ENCODE assay signal across 8 mouse cellular contexts in the genomic region with DNA sequence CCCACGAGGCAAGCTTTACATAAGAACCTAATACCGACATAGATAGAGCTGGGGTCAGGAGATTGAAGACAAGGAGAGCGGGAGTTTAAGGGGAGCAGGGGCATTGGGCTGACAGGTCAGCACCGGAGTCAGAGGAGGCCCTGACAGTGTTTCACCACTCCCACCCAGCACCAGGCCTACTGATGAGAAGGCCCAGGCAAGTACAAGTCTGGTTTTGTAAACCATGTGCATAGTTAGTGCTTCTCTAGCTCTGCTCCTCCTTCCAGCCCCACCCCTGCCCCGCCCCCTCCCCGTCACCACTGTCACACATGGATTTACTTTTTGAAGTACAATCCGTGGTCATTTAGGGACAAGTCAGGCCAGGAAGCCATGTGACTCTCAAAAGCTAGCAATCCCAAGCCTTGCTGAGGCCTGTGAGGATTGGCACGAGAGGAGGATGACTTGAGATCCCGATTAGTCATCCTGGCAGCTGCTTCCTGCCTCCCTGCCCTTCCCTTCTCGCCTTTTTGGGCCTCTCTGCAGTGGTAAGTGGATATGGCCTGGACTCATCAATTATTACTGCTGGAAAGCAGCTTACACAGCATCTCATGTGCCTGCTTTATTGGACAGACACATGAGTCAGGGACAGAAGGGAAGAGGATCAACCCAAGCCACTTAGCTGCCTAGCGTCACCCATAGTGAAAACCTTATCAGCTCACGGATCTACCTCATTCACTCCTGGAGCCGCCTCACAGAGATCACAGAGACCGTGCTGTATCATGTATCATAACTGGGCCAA. TPM values are rescaled to one million over a fixed set of nuclear protein-coding genes. Genes with fewer than 3 reads are reported as not detected.
DNase-seq lines count a peak whose midpoint lies in the region; ATAC-seq and TF ChIP-seq lines count a peak whose summit lies in the region.

No protein-coding gene starts in this region.

- H3K9ac ChIP-seq in liver, adult 2 months (ENCODE audit: low read depth, low read length): no peak overlapping the region
- no peak overlapping the region; the same call in 1 of the 2 replicates for H3K9ac ChIP-seq in embryonic facial prominence, embryonic 14.5 days (ENCODE audit: low read depth, low read length)
- no peak overlapping the region for H3K9ac ChIP-seq in forebrain, postnatal 0 days

- H3K79me2 ChIP-seq in liver, adult 2 months (ENCODE audit: control insufficient read depth, insufficient read depth, low read length): no peaks in the 10 kb centered on the region
- no peaks in the 10 kb centered on the region for H3K79me2 ChIP-seq in myocyte (ENCODE audit: control insufficient read depth, insufficient read depth)

- no peak overlapping the region for H3K27ac ChIP-seq in liver, adult 2 months (replicated peaks; ENCODE audit: insufficient read depth, low read depth, low read length)
- H3K27ac ChIP-seq in embryonic facial prominence, embryonic 14.5 days (replicated peaks; ENCODE audit: low read depth, low read length): peak overlapping the region; percentile 24; the same call in 1 of the 2 replicates
- no peak overlapping the region for H3K27ac ChIP-seq in forebrain, postnatal 0 days (ENCODE audit: low read depth, low read length)

- H3K4me3 ChIP-seq in liver, adult 2 months (ENCODE audit: insufficient read depth, low read depth, low read length): no peak overlapping the region
- no peak overlapping the region for H3K4me3 ChIP-seq in embryonic facial prominence, embryonic 14.5 days (ENCODE audit: low read depth, low read length)
- H3K4me3 ChIP-seq in myocyte: no peak overlapping the region
- no peak overlapping the region for H3K4me3 ChIP-seq in forebrain, postnatal 0 days (ENCODE audit: low read depth, low read length)

- peak; percentile 86 for ATAC-seq in embryonic facial prominence, embryonic 14.5 days (ENCODE audit: low read depth)
- ATAC-seq in forebrain, postnatal 0 days: no peak

- no peak for TF ChIP-seq CTCF in liver, adult 2 months (IDR thresholded peaks at IDR 0.05; ENCODE audit: low read depth, low read length)
- no peak for TF ChIP-seq CTCF in forebrain, postnatal 0 days (IDR thresholded peaks at IDR 0.05; ENCODE audit: low read depth)

- no peak overlapping the region for H3K4me2 ChIP-seq in embryonic facial prominence, embryonic 14.5 days (ENCODE audit: low read depth, low read length)
- H3K4me2 ChIP-seq in myocyte (ENCODE audit: low read depth): peak overlapping the region; percentile 49
- H3K4me2 ChIP-seq in forebrain, postnatal 0 days (ENCODE audit: low read depth): no peak overlapping the region

- H3K4me1 ChIP-seq in liver, adult 2 months (ENCODE audit: control insufficient read depth, insufficient read depth, low read length): no peaks in the 10 kb centered on the region
- H3K4me1 ChIP-seq in embryonic facial prominence, embryonic 14.5 days (ENCODE audit: control insufficient read depth, insufficient read depth, low read length): peaks cover 4% of the 10 kb centered on the region
- H3K4me1 ChIP-seq in forebrain, postnatal 0 days (ENCODE audit: insufficient read depth): no peaks in the 10 kb centered on the region

- peak; percentile 47 for DNase-seq in liver, adult 2 months (ENCODE audit: extremely low read depth, low read depth, low spot score)
- no peak for DNase-seq in liver
- DNase-seq in embryonic facial prominence, embryonic 14.5 days (ENCODE audit: low spot score): peak; percentile 87
- DNase-seq in kidney, adult 11 months: peak; percentile 80
- DNase-seq in forebrain, postnatal 0 days: no peak
- no peak for DNase-seq in frontal cortex, postnatal 25 days (ENCODE audit: low spot score in 2 of 2)
- DNase-seq in testis, postnatal 14 days (ENCODE audit: low spot score): no peak

- no peaks in the 10 kb centered on the region for H3K9me3 ChIP-seq in embryonic facial prominence, embryonic 14.5 days (ENCODE audit: control insufficient read depth, low read length)
- H3K9me3 ChIP-seq in forebrain, postnatal 0 days (ENCODE audit: low read length): no peaks in the 10 kb centered on the region

- WGBS in liver, adult 2 months: 70% methylated on average over 14 of the region's 14 CpGs
- WGBS in embryonic facial prominence, embryonic 14.5 days: 52% methylated on average over 14 of the region's 14 CpGs
- 73% methylated on average over 14 of the region's 14 CpGs for WGBS in forebrain, postnatal 0 days

- H3K27me3 ChIP-seq in liver, adult 2 months (ENCODE audit: control insufficient read depth, insufficient read depth, low read length): no peaks in the 10 kb centered on the region
- no peaks in the 10 kb centered on the region for H3K27me3 ChIP-seq in embryonic facial prominence, embryonic 14.5 days (replicated peaks; ENCODE audit: control insufficient read depth, insufficient read depth, low read length)
- no peaks in the 10 kb centered on the region for H3K27me3 ChIP-seq in myocyte (ENCODE audit: control insufficient read depth, insufficient read depth, insufficient read length)
- H3K27me3 ChIP-seq in forebrain, postnatal 0 days (ENCODE audit: insufficient read depth, low read length): no peaks in the 10 kb centered on the region

- H3ac ChIP-seq in myocyte (ENCODE audit: control insufficient read depth, insufficient read length): no peak overlapping the region

- TF ChIP-seq POLR2A in liver, adult 2 months (IDR thresholded peaks at IDR 0.05; ENCODE audit: extremely low read depth, insufficient read depth, low read length): no peak
- peak; percentile 45 for TF ChIP-seq POLR2A in myocyte (IDR thresholded peaks at IDR 0.05; ENCODE audit: insufficient read length, low read depth)

- H3K36me3 ChIP-seq in liver, adult 2 months (ENCODE audit: control insufficient read depth, insufficient read depth, low read length): no peaks in the 10 kb centered on the region
- no peaks in the 10 kb centered on the region for H3K36me3 ChIP-seq in embryonic facial prominence, embryonic 14.5 days (ENCODE audit: control insufficient read depth, insufficient read depth, low read length)
- no peaks in the 10 kb centered on the region for H3K36me3 ChIP-seq in myocyte (ENCODE audit: control insufficient read depth, insufficient read depth)
- no peaks in the 10 kb centered on the region for H3K36me3 ChIP-seq in forebrain, postnatal 0 days (ENCODE audit: insufficient read depth)

TF ChIP-seq in myocyte, 11 proteins besides CTCF, POLR2A, EP300 and RAD21:
- TF ChIP-seq POLR2AphosphoS2 (IDR thresholded peaks at IDR 0.05; ENCODE audit: insufficient read length, low read depth) (peak; percentile 15), REST (IDR thresholded peaks at IDR 0.05; ENCODE audit: insufficient read depth, insufficient read length) (no peak), TCF12 (IDR thresholded peaks at IDR 0.05; ENCODE audit: insufficient read depth, poor library complexity, severe bottlenecking) (peak; percentile 66), MYOG (IDR thresholded peaks at IDR 0.05; ENCODE audit: control insufficient read depth in 1 of 3, insufficient read depth in 1 of 3, insufficient read length in 2 of 3, low read depth in 2 of 3) (peak; percentile 69 to 95 (median 71)), MAX (IDR thresholded peaks at IDR 0.05; ENCODE audit: low read depth) (peak; percentile 30), MYOD1 (IDR thresholded peaks at IDR 0.05; ENCODE audit: control insufficient read depth in 1 of 3, insufficient read length in 2 of 3, low read depth in 2 of 3) (peak; percentile 49 to 97 (median 96)), USF1 (IDR thresholded peaks at IDR 0.05; ENCODE audit: low read depth) (peak; percentile 86), CEBPB (IDR thresholded peaks at IDR 0.05; ENCODE audit: insufficient read depth, poor library complexity, severe bottlenecking) (no peak), TCF3 (IDR thresholded peaks at IDR 0.05; ENCODE audit: insufficient read length, low read depth) (peak; percentile 39), SRF (IDR thresholded peaks at IDR 0.05; ENCODE audit: control insufficient read depth, insufficient read length, low read depth) (peak; percentile 86), E2F4 (IDR thresholded peaks at IDR 0.05; ENCODE audit: insufficient read depth) (no peak)

RNA-seq across cellular contexts. Expression of gene Mat2a, which starts 34.1 kb away (rescaled TPM):
- 54.0 and 59.7 TPM in 2 replicates for total RNA-seq in liver, adult 2 months (2014; rRNA removed)
- polyA plus RNA-seq in liver, adult 2 months (2012; rRNA removed): 19.8 and 31.1 TPM in 2 replicates
- polyA plus RNA-seq in embryonic facial prominence, embryonic 14.5 days (2014; fragmentation: Nextera tagmentation; extraction: Ambion mirVana): 292 and 321 TPM in 2 replicates
- 142 TPM for polyA plus RNA-seq in myocyte (2012; fragmentation: generic; extraction: Trizol)
- 125 and 145 TPM in 2 replicates for total RNA-seq in forebrain, postnatal 0 days (2014; rRNA removed)
- polyA plus RNA-seq in forebrain, postnatal 0 days (2015; fragmentation: Nextera tagmentation; extraction: Ambion mirVana): 222 and 246 TPM in 2 replicates

RNA-seq across cellular contexts. Expression of gene Sh2d6, which starts 48.1 kb away (rescaled TPM):
- total RNA-seq in liver, adult 2 months (2014; rRNA removed): not detected in 2 replicates
- not detected in 2 replicates for polyA plus RNA-seq in liver, adult 2 months (2012; rRNA removed)
- not detected in 2 replicates for polyA plus RNA-seq in embryonic facial prominence, embryonic 14.5 days (2014; fragmentation: Nextera tagmentation; extraction: Ambion mirVana)
- polyA plus RNA-seq in myocyte (2012; fragmentation: generic; extraction: Trizol): 1.1 TPM
- 0.24 and 0.38 TPM in 2 replicates for total RNA-seq in forebrain, postnatal 0 days (2014; rRNA removed)
- polyA plus RNA-seq in forebrain, postnatal 0 days (2015; fragmentation: Nextera tagmentation; extraction: Ambion mirVana): 0.21 and 0.47 TPM in 2 replicates

RNA-seq across cellular contexts. Expression of gene Ggcx, which starts 59.3 kb away (rescaled TPM):
- 71.0 and 80.9 TPM in 2 replicates for total RNA-seq in liver, adult 2 months (2014; rRNA removed)
- 62.4 and 67.3 TPM in 2 replicates for polyA plus RNA-seq in liver, adult 2 months (2012; rRNA removed)
- polyA plus RNA-seq in embryonic facial prominence, embryonic 14.5 days (2014; fragmentation: Nextera tagmentation; extraction: Ambion mirVana): 15.0 and 15.7 TPM in 2 replicates
- 17.5 TPM for polyA plus RNA-seq in myocyte (2012; fragmentation: generic; extraction: Trizol)
- 11.9 and 25.3 TPM in 2 replicates for total RNA-seq in forebrain, postnatal 0 days (2014; rRNA removed)
- 7.5 and 9.9 TPM in 2 replicates for polyA plus RNA-seq in forebrain, postnatal 0 days (2015; fragmentation: Nextera tagmentation; extraction: Ambion mirVana)

Comparison
In these comparisons a context has a peak if more than half of its experiments do, and no peak if none do; other contexts are left out.
1. DNase-seq: peak in liver, adult 2 months (single experiment), embryonic facial prominence, embryonic 14.5 days (single experiment) and kidney, adult 11 months (single experiment); none in liver (single experiment), forebrain, postnatal 0 days (single experiment), frontal cortex, postnatal 25 days (0 of 2) and testis, postnatal 14 days (single experiment).